Mouse (Mus musculus) cerebellum, postnatal 10 days (tissue): ENCODE measurements around the gene Prrxl1.
A peak's percentile ranks its signal among the peaks of the same experiment; 100 is the strongest.

Experiments used
- DNase-seq, 2 experiments: peaks; one replicate each; pipeline ENCODE4 v3.0.0; 2021; ENCODE audit warnings: mixed read lengths in 2 of 2

The Prrxl1 gene

DNA sequence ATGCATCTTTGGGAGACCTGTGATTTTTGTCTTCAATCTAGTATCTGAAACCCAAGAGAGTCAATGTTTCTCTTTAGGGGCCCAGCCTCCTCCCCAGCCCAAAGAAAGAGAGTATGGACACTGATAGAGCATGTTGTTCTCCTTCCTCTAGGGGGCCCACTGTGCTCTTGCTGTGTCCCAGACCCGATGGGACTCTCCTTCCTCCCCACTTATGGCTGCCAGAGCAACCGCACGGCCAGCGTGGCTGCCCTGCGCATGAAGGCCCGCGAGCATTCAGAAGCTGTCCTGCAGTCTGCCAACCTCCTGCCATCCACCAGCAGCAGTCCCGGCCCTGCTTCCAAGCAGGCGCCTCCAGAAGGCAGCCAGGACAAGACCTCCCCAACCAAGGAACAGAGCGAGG is 29.4 kb downstream of the Prrxl1 start:
- DNase-seq = peak; percentile 45 to 53

DNA sequence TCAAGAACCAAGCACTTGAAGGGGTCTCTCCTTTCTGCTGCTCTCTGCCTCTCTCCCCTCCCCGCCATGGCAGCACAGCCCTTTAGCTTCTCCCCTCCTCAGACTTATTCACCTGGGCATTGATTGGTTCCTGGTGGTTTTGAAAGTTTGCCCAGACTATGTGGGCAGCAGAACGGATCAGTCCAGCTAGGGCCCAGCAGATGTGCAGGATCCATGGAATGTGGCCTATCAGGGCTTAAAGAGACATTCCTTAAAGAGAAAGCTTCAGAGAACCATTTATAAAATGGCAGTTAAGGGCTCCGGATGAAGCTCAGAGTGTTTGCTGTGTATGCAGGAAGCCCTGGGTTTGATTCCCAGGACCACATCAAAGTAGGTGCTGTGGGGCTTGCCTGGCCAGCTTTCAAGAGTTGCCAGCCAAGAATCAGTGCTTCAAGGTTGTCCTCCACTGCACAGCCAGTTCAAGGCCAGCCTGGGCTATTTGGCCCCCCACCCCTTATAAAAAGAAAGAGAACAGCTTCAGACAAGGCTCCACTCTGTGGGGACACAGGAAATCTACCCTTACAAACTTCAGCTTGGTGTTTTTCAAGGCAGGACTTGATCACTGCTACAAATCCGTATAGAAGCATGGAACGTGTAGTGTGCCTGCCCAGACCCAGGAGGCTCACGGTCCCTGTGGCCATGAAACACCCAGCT is 33.8 kb downstream of the Prrxl1 start:
- DNase-seq = no peak

DNA sequence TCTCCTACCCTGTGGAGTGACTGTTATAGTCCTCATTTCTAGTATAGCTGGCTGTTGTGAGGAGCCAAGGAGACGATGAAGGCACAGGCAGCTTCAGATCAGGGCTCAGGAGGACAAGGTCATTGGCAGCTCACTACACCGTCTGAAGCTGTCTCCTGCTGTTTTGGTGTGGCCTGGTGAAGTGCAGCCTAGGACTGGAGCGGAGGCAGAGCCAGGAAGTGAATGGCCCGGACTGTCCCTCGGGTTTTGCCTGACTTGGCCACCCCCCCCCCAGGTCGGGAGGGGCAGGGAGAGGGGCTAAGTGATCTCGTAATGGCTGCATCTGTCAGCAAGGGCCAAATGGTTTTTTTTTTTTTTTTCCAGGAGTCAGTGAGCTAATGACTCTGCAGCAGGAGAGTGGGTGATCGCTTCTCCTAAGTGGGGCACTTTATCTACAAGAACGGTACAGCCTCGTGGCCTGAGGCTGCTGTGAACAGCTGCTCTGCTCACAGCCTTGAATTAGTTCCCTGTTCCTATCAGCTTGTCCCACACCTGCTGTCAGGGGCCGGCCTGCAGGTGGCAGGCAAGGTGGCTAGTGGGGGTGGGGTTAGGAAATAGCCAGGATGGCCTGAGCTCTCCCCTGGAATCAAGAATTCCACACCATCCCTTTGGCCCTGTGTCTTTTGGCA is 34.9 kb downstream of the Prrxl1 start:
- no peak for DNase-seq

DNA sequence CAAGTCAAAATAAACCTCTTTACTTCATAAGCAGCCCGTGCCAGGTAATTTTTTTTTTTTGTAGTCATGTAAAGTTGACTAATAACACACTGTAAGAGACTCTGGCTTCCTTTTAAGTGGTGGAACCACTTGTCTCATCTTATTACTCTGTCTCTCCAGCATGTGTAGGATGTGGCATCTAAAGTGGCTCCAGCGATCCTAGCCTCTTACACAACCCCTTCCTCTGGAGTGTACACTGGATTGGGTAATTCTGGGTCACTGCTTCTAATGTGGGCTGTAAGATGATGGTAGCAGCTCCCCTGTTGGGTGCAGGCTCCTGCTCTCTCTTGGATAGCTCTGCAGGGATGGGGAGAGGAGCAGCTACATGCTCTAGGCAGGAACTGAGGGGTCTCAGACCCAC is 39.3 kb downstream of the Prrxl1 start:
- DNase-seq = no peak

DNA sequence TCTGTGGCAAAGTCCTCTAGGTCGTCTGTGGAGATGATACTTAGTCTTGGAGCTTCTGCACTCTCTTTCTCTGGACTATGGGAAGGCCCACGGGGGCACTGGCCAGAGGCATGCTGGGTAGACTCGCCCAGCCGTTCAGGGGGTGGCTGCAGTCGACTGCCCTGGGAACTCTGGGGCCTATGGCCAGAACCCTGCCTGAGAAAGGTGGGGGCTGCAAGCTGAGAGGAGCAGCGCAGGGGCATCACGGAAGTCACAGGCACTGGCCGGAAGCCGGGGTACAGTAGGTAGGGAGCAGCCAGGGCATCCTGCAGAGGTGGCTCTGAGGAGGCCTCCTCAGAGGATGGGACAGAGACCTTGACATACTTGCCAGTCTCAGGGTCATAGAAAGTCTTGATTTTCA is 60.6 kb downstream of the Prrxl1 start:
- DNase-seq = no peak

DNA sequence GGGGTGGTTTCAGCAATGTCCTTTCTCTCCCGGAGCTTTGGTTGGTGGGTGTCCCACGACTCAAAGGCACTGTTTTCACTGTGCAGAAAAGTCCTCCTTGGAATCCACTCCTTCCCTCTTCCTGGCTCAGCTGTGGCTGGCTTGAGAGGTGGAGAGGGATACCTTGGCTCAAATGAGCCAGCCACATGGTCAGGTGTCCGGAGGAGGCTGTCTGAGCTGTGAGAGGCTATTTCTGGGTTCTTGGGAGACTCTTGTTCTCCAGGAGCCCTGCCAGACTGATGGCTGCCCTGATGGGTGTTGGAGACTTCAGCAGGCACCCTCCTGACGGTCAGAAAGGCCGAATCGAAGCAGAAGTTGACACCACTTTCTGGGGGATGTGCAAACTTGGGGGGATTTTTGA is 63.9 kb downstream of the Prrxl1 start:
- DNase-seq = no peak

DNA sequence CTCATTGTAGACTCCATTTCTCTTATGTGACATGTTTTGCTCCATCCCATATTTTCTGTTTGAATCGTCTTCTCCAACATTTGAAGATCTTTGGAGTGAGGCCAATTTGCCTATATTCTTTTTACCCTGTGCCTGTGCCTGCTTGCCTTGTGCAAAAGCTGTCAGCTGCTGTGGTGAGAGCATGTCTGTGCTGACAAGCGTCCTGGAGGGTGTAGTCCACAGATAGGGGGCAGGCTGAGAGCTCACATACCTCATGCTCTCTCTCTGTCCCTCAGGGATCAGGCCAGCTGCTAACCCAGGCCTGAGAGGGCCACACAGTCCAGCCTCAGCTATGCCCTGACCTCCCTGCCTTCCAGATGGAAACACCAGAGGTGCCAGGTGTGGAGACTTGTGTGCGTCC is 74.0 kb downstream of the Prrxl1 start:
- DNase-seq = no peak

DNA sequence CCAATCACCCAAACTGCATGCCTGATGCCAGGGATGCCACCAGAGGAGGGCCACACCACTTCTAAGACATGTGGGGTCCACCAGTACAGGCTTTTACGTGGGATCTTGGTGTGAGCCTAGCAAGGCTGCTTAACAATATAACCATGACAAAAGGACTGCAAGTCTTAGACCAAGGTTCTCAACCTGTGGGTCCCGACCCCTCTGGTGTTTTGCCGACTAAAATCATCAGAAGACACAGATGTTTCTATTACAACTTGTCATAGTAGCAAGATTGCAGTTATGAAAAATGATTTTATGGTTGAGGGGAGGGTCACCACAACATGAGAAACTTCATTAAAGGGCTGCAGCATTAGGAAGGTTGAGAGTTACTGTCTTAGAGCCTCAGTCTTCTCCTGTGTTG is 79.4 kb downstream of the Prrxl1 start:
- no peak for DNase-seq

DNA sequence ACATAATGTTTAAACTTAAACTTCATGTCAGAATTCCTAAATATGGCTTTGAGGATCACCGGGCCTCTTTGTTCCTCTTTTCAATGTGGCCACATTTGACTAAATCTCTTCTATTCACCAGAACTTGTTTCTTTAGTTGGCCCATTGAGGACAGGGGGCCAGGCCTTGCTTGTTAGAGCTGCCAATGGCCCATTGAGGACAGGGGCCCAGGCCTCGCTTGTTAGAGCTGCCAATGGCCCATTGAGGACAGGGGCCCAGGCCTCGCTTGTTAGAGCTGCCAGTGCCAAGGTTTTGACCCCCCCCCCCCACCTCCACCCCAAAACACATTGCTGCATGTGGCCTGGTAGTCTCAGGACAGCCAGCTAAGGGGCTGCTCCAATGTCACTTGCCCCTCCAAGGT is 82.4 kb downstream of the Prrxl1 start:
- DNase-seq = no peak

DNA sequence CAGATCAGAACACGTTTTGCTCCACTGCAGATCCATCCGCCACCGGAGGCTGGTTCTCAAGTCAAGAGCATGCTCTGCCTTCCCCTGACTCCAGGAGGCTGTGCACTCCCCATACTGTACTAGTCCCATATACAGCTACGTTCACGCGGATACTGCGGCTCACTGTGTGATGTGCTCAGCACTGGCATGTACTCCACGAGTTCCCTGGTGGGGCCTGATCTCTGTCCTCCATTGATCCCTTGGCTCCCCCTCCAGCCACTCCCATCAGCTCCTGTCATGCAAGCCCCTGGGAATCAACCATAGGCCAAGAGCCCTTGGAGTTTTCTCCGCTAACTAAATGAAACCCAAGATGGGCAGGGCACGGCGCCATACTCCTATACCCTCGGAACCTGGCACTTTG is 83.3 kb downstream of the Prrxl1 start:
- no peak for DNase-seq

DNA sequence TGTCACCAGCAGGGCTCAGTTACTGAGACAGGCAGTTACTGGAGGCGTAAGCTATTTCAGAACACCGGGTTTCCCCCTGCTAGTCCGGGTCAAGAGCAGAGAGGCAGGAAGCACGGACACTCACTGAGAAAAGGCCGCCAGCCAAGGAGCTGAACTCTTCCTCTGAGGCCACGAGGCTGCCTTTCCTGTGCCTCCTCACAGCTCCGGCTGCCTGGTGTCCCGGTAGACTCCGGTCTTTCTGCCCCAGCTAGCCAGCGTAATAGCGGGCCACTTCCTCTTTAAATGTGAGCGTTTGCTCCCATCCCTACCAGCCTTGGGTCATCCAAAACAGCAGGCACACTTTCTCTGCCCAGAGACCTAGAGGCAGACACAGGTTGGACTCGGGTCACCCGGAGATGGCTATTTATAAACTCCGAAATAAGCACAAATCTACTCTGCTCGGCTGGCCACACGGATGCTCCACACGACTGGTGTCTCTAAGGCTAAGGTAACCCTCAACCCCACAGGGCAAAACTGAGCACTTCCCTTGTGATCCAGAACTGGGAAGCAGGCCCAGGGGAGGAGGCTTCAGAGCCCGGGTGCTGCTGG is 84.1 kb downstream of the Prrxl1 start:
- peak; percentile 38 to 46 for DNase-seq

DNA sequence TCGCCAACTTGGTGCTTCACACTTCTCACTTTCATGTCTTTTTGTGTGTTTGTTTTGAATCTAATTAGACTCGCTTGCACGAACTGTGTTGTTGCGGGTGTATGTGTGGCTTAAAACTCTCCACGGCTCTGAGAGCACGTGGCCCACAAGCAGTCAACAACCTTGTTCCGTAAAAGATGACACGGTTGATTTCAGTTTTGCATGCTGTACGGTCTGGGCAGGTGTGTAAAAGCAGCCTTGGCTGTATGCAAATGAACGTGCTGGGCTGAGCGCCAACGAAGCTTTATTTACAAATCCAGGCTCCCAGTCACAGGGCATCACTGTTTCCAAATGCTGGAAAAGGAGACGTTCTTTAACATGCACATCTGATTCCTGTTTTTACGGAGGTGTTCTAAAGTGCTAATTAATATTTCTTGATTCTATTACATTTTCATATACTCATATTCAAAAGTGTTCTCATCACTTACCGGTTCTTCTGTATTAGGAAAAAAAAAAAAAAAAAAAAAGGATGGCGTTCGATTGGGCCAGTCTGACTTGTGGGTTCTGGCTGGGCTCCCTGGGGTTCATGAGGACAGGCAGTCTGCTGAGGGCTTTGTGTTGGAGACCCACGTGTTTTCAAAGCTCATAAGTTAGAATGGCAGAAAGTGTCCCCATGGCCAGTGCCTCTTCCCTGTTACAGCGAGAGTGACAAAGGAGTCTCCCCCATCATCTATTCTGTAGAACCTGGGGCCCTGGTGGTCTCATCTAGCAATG is 85.0 kb downstream of the Prrxl1 start:
- DNase-seq = peak; percentile 33 to 43

DNA sequence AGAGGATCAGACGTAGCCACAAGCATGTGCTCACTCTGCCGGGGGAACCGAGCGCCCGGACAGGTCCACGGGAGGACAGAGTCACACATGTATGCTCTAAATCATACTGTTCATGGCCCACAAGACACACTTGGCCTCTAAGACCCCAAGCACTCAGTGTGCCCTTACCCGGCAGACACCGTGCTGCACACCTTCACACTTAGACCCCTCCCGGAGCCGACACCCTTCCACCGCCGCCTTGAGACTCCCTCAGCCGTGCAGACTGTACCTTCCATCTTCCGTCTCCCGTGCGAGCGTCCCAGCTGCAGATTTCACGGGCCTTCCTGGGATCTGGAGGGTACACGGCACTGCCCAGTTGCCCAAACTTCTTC is 85.5 kb downstream of the Prrxl1 start:
- no peak for DNase-seq

DNA sequence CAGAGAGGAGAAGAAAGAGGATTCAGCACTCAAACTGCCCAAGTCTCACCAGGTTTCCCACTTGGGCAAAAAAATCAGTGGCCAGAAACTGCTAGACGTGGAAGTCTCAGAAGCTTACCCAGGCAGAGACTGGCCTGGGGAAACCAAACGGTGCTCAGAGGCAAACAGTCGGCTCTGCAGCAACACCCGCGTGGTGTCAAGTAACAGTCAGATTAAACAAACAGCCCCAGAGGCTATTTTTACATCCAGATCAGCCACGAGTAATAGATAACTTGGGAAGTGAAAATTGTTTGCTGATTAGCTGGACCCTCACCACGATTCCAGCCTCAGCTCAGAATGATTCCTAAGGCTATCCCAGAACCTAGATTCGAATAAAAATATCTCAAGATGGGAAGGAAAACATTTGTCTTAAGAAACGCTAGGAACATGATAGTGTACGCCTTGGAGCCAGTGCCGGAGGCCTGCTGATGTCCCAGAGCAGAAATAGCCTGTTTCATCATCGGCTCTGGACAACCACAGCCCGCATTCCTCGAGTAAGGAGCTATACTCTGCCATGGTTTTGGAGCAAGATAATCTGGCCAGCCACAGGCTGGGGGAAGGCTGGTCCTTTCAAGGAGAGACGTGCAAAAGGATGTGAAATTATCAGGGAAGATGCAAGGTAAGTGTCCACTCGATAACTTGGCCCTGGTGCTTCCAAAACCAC is 86.1 kb downstream of the Prrxl1 start, which contains the start of gene 3425401B19Rik:
3425401B19Rik (minus strand) TSS at position 170 of the 703 bp plus-strand sequence.
- no peak for DNase-seq

DNA sequence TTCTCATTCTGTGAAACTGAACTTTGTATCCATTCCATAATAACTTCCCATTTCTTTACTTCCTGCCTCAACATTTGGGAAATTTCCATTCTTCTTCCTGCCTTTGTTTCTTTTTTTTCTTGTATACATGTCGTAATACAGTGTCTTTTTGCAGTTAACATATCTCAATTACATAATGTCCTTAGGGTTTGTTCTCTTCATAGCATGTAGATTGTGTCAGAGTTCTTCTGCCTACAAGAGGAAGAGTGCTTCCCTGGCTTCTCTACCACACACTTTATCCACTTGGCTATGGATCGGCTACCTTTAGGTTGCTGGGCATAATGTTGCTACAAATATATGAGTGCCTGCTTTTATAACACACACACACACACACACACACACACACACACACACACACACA is 96.7 kb downstream of the Prrxl1 start:
- DNase-seq = no peak

DNA sequence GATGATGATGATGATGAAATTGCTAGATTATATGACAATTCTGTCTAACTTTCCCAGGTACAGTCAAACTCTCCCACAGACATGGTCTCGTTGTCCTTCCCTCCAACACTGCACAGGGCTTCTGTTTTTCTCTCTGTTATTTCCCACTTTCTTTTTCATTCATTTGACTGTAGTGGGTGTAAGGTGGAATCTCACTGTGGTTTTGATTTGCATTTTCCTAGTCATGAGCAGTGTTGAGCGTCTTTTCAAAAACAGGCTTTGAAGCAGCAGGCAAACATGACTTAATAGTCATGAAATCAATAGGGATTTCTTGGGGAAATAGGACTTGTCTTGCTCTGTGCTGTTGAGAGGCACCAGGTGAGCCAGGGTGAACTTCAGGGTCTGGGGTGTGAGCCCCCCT is 97.1 kb downstream of the Prrxl1 start:
- DNase-seq = no peak

DNA sequence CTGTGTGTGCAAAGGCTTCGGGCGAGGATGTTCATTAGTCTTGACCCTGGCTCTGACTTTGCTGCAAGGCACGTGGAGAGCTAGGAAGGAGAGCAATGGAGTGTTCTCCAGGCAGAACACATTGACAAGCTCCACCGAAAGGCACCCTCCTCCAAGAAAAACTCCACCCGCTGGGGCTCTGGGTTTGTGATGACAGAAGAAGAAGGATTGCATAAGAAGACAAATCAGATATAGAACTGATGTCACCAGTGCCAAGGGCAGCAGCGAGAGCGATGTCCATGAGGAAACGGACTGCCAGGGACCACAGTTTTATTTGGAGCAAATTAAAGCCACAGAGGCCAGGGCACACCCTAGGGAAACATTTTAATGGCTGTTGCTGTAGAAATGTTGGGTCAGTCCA is 98.6 kb downstream of the Prrxl1 start:
- no peak for DNase-seq

DNA sequence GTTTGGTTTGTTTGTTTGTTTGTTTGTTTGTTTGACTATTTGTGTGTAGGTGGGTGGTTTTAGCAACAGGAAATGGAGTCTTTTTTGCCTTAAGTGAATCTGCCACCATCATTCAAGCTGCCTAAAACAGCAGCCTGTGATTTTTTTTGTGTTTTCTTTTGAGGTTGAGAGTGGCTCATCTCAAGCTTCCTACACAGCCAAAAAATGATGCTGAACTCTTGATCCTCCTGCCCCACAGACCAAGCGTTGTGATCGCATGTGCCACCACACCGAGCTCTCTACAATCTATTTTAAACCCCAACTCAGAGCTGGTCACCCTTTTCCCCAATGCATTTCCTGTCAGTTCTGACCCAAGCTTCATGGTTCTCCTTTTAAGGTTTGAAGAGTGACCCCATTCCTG is 99.3 kb downstream of the Prrxl1 start:
- DNase-seq = no peak
